Mouse (Mus musculus) MEL-GATA-1-ER (cell line): ENCODE data around the gene Slc25a34.

Experiments used
- DNase-seq: peaks from one replicate; pipeline ENCODE4 v3.0.0-alpha.2; 2012; ENCODE audit warnings: low read depth; ENCODE audit errors: extremely low read depth

Gene Slc25a34

DNA sequence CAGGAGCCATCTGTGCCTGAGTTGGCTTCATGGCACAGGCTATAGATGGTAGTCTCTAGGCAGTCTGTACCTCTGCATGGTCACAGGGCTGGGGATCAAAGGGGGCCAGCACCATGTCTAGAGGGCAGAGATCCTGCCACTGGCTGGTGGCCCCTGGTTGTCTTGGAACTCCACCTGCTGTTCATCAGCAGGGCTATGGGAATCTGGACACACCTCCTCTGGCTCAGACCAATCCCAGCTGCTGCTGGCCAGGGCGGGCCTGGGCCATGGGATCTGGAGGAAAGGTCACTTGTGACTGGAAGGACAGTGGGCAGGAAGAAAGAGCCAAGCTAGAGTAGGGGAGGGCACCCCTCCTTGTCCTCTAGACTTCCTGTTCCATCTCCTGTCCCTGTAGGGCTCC is at the start of gene Slc25a34:
Gene Slc25a34, minus strand, starts transcription at position 156 of the 400 bp plus-strand sequence.
- no peak for DNase-seq

GRCm38 (mm10) chr4:141672325-141672724 is 48.7 kb upstream of the Slc25a34 start:
- DNase-seq = no peak

- no peak for DNase-seq
Observed at GRCm38 (mm10) chr4:141671389-141671788, 47.8 kb upstream of the Slc25a34 start.

GRCm38 (mm10) chr4:141669898-141670712 is 46.5 kb upstream of the Slc25a34 start:
- no peak for DNase-seq

DNA sequence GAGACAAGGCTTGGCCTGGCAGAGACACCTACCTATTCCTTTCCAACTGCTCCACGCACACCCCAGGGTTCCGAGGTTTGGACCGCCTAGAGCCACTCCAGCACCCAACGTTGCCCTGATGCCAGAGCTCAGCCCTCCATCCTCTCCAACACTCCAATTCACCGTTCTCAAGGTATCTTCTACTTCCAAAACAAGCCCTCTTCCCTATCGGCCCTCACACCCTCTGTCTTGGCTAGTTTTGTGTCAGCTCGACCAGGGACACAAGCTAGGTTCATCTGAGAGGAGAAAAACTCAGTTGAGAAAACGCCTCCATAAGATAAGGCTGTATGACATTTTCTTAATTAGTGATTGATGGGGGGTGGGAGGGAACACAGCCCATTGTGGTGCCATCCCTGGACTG is 41.2 kb upstream of the Slc25a34 start, which contains the start of gene Plekhm2:
Gene Plekhm2, minus strand, starts transcription at position 101 of the 400 bp plus-strand sequence.
- no peak for DNase-seq

- no peak for DNase-seq
Observed at GRCm38 (mm10) chr4:141664011-141664745, 40.6 kb upstream of the Slc25a34 start.

- no peak for DNase-seq
Observed at GRCm38 (mm10) chr4:141663122-141663931, 39.7 kb upstream of the Slc25a34 start.

DNA sequence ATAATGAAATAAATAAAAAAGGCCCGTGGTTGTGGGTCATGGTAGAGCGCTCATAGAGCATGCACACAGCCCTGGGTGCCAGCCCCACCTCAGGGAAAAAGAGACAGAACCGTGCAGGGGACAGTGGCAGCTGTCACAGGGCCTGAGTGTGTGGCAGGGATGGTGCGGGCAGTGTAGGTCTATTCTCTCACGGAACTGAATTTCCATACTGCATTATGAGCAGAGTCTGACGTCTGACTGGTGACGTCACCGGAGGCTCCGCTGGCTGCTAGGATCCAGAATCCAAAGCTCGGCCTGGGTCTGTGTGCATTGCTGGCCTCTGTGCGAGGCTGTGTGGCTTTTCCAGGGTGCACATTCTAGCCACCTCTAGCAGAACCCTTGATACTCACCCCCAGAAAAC is 37.3 kb upstream of the Slc25a34 start:
- DNase-seq = no peak

- no peak for DNase-seq
Observed at GRCm38 (mm10) chr4:141659739-141660138, 36.1 kb upstream of the Slc25a34 start.

GRCm38 (mm10) chr4:141658846-141659484 is 35.3 kb upstream of the Slc25a34 start:
- DNase-seq = no peak

GRCm38 (mm10) chr4:141656932-141657331 is 33.3 kb upstream of the Slc25a34 start:
- no peak for DNase-seq

DNA sequence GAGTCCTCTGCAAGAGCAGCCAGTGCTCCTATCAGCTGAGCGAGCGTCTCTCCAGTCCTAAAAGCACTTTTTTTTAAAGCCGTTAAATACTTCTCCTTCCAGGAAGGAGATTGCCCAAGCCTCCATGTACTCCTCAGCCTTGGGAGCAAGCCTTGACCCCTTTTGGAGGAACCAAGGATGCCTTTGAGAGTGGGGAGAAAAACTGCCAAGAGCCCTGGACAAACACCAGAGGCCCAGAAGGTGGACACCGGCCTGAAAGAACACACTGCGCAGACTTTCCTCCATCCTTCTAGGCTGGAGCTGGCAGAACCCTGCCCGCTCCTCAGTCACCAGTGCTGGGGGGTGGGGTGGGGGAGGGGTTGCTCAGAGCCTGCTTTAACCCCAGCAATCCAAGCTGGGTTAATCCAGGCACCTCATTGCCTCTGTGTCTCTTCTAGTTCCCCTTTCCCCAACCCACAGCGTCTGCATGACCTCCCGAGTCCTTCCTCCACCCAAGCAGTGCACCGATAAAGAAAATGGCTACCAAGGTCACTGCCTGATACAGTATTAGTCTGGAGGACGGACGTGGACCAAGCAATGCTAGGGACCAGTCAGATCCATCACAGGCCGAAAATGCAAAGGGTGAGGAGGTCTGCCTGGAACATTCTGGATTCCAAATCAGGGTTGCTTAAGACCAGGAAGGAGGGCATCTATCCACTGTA is 32.4 kb upstream of the Slc25a34 start:
- DNase-seq = peak; percentile 53

DNA sequence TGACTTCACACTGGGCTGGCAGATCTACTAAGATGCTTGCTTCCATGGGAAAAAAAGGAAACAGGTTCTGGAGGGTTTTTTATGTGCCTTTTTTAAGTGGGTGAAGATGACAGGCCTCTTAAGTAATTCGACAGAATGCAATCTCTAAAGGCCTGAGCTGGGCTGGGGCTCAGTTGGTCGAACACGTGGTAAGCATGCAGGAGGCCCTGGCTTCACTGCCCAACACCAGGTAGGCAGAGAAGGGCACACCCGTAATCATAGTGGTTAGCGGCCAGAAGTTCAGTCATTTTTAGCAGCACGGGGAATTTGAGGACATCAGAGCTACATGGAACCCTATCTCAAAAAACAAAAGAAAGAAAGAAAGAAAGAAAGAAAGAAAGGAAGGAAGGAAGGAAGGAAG is 30.9 kb upstream of the Slc25a34 start:
- DNase-seq = no peak

DNA sequence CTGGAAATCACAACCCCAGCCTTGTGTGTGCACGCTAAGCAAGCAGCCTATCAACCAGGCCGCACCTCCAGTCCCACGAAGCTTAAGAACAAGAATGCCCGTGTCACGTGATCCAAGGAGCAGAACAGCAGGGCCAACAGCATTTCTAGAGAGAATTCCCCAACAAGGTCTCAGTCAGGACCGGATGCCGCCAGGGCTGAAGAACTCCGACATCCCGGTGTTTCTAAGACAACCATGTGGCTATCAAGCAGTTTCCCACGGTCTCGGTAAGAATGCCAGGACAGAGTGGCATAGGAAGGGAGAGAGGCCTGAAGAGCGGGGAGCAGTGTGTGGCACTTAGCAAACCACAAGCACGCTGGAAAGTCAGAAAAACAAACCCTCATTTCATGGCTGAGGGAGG is 30.2 kb upstream of the Slc25a34 start:
- DNase-seq = no peak

DNA sequence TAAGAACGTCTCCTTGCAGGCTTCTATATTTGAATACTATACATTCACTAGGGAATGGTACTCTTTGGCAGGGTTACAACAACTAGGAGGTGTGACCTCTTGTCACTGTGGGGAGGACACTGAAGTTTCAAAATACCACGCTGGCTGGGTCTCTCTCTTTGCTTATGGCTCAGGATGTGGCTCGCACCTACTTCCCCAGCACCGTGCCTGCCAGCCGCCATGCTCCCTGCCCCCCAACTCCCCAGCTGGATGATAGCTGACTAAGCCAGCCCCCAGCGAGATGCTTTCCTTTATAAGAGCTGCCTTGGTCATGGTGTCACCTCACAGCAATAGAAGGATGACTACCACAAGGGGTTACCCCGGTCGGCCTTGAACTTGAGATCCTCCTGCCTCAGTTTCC is 29.4 kb upstream of the Slc25a34 start:
- DNase-seq = no peak

DNA sequence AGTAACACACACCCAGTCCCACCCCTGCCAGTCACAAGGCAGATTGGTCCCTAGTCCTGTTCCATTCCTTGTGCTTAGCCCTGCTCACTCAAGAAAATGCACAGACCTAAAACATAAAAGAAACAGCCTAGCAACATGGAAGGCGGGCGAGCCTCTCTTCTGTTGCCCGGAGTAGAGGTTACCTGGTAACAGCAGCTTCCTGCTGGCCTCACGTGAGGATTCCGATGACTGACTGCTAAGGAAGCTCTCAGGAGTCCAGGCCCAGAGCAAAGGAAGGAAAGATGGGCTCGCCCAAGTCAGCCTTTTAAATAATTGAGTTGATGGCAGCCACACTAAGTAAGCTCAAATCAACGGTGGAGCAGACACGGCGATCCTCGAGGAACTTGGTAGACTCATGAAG is 28.3 kb upstream of the Slc25a34 start:
- DNase-seq = no peak

DNA sequence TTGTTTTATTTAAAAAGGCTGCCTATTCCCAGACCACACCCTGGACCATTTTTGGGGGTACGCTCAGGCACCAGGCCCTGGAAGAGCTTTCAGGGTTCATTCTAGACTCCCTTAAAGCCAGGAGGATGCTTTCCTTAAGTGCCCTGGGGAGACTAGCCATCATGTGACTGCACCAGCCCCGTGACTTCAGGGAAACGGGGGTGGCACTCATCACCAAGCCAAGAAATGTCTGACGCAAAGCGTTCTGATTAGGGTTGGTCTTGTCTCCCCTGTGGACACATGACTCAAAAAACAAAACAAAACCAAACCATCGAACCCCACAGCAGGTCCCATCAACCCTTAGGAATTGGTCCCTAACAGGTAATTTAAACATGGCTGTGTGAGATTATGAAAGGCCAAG is 27.7 kb upstream of the Slc25a34 start:
- no peak for DNase-seq

- DNase-seq = no peak
Observed at GRCm38 (mm10) chr4:141649244-141649643, 25.6 kb upstream of the Slc25a34 start.

DNA sequence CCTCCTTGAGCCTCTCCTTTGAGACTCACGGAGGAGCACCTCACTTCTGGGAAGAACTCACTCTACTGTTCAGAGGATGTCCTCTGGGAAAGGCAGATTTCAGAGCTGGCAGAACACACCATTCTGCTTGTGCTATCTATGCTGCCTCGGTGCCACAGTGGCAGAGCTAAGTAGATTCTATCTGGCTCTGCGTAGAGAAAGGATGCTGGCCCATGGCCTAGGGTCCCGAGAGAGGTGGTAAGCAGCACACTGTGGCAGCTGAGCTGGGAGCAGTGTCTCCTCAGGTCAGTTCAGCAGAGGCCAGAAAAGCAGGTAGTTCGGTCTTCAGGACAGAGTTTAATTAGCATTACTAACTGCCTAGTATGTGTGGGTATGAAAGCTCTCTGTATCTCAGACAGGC is 24.6 kb upstream of the Slc25a34 start:
- DNase-seq = no peak

- no peak for DNase-seq
Observed at GRCm38 (mm10) chr4:141647187-141647586, 23.6 kb upstream of the Slc25a34 start.

DNA sequence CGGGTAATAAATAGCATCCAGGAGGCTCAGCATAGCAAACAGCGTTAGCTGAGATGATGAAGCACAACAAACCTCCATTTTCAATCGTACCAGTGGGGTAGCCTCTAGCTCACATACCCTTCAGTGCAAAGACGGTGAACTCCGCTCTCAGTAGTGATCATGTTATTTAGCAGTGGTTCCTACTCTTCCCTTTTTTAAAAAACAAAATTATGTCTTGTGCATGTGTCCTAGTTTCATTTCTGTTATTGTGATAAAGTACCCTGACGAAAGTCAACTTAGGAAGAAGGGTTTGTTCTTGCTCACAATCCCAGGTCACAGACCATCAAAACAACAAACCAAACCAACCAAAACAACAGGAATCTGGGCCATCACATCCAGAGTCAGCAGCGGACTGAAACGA is 22.4 kb upstream of the Slc25a34 start:
- no peak for DNase-seq
